Mouse (Mus musculus): ENCODE data around the gene Eme2.
A peak's percentile ranks its signal among the peaks of the same experiment; 100 is the strongest.

Eme2 gene

GRCm38 (mm10) chr17:24896241-24896992 is 1.5 kb upstream of the Eme2 start, which contains the start of gene Nme3:
Gene Nme3, plus strand, starts transcription at chr17:24896500.
- peak; percentile 79 for DNase-seq (ENCODE audit: low spot score)

- no peak for DNase-seq (ENCODE audit: low spot score)
Measured at GRCm38 (mm10) chr17:24895571-24896240, 819 bp upstream of the Eme2 start.

GRCm38 (mm10) chr17:24894061-24894994 is 559 bp downstream of the Eme2 start:
- no peak for DNase-seq (ENCODE audit: low spot score)

GRCm38 (mm10) chr17:24893276-24893675 is 1.6 kb downstream of the Eme2 start:
- no peak for DNase-seq (ENCODE audit: low spot score)

GRCm38 (mm10) chr17:24892785-24893184 is 2.1 kb downstream of the Eme2 start:
- DNase-seq (ENCODE audit: low spot score), result no peak

GRCm38 (mm10) chr17:24891321-24891720 is 3.6 kb downstream of the Eme2 start:
- no peak for DNase-seq (ENCODE audit: low spot score)

- DNase-seq (ENCODE audit: low spot score), result no peak
Measured at GRCm38 (mm10) chr17:24890151-24891092, 4.5 kb downstream of the Eme2 start.

GRCm38 (mm10) chr17:24888862-24889261 is 6.0 kb downstream of the Eme2 start:
- no peak for DNase-seq (ENCODE audit: low spot score)

- no peak for DNase-seq (ENCODE audit: low spot score)
Measured at GRCm38 (mm10) chr17:24887291-24888080, 7.4 kb downstream of the Eme2 start.

GRCm38 (mm10) chr17:24886932-24887271 is 8.0 kb downstream of the Eme2 start:
- no peak for DNase-seq (ENCODE audit: low spot score)

- peak; percentile 99 for DNase-seq (ENCODE audit: low spot score)
Measured at GRCm38 (mm10) chr17:24886134-24886931, 8.6 kb downstream of the Eme2 start, which contains the start of the genes Nubp2 and Spsb3. Gene Nubp2, minus strand, starts transcription at chr17:24886349. Gene Spsb3, plus strand, starts transcription at chr17:24886643.

GRCm38 (mm10) chr17:24885356-24886133 is 9.3 kb downstream of the Eme2 start:
- no peak for DNase-seq (ENCODE audit: low spot score)

- no peak for DNase-seq (ENCODE audit: low spot score)
Measured at GRCm38 (mm10) chr17:24884391-24884790, 10.5 kb downstream of the Eme2 start.

GRCm38 (mm10) chr17:24881738-24882440 is 13.0 kb downstream of the Eme2 start:
- no peak for DNase-seq (ENCODE audit: low spot score)

- no peak for DNase-seq (ENCODE audit: low spot score)
Measured at GRCm38 (mm10) chr17:24878531-24878930, 16.4 kb downstream of the Eme2 start.

- no peak for DNase-seq (ENCODE audit: low spot score)
Measured at GRCm38 (mm10) chr17:24878117-24878397, 16.8 kb downstream of the Eme2 start.

GRCm38 (mm10) chr17:24877336-24878116 is 17.4 kb downstream of the Eme2 start:
- no peak for DNase-seq (ENCODE audit: low spot score)

GRCm38 (mm10) chr17:24874989-24875388 is 19.9 kb downstream of the Eme2 start:
- DNase-seq (ENCODE audit: low spot score), result no peak

Measured in testis, postnatal 14 days (tissue).